Mouse (Mus musculus): ENCODE results near the gene Apex1.
"Not testable (repeated sequence)": the region's sequence is repeated elsewhere in the genome, so short reads cannot be mapped to it uniquely, and the experiment has no call there.

Apex1 gene

DNA sequence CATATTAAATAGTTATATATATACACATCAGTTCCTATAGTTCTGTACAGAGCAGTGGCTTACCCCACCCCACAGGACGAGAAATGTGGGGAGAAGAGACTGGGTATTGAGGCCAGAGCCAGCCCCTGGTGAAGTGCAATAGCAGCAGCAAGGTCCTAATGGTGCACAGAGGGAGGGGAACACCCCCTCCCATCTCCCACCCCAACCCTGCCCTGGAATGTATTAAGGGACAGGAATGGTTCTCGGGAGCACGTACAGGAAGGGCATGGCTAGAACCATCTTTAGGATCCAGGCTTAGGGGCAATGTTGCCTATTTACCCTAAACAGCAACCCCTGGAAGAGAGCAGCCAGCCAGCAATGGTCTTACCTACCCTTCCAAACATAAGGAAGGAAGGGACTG, 2.6 kb downstream of the Apex1 start:
- DNase-seq: no peak

- no peak for DNase-seq
Observed at GRCm38 (mm10) chr14:50929951-50930350, 5.2 kb downstream of the Apex1 start.

DNA sequence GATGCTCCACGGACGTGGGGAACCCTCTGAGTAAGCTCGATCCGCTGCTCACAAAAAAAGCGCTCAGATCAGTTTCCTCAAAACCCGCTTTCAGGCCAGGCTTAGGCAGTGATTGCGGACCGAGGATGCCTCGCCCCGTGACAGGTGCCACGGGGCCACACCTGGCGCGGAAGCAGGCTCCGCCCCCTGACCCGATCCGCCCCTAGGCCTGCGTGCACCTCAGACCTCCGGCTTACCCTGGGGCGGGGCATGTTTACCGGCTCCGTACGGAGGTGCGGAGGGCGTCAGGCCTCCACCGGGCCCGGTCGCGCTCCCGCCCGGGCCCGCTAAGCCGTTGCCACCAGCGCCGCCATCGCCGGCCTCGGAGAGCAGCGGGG, 5.6 kb downstream of the Apex1 start:
- DNase-seq: peak; percentile 61 to 78

- peak; percentile 100 for DNase-seq
Observed at GRCm38 (mm10) chr14:50930754-50931492, 6.2 kb downstream of the Apex1 start, which contains the start of the genes Pip4p1 and Pnp. TSS of gene Pip4p1 (minus strand) at chr14:50930856. TSS of gene Pnp (plus strand) at chr14:50931082.

DNA sequence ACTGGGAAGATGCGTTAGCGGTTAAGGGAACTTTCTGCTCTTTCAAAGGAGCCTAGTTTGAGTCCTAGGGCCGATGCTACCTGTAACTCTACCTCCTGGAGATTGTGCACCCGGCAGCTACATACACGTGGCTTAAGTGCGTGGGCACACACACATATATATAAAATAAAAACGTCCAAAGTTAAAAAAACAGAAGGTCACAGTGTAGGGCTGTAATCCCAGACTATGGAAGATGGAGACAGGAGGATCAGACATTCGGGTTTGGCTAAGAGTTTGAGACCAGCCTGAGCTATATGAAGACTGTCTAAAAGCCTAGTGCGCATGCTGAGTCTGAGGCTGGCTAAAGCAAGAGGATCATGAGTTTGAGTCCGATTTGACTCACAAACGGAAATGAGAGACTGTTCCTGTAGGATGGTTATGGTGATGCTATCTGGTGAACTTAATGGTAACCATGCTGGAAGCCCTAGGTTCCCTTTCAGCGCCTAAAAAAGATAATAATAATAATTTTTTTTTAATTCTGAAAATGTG, 6.8 kb downstream of the Apex1 start:
- no peak for DNase-seq

DNA sequence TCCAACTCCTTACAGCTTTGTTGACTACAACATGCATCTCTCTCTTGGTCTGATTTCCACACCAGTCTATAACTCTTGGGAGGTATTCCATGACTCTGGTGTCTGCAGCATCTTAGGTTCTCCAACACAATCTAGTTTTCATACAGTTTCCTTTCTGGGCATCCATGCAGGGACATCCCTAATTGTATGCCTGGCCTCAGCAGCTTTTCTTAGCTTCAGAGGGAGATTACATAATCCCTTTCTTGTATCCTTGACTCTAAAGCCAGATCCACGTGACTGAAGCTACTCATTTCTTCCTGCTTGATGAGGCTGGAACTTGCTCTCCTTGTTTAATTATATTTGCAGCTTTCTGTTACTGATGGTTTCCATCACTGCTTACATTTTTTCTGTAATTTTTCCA, 11.9 kb downstream of the Apex1 start:
- DNase-seq: no peak

- no peak for DNase-seq
Observed at GRCm38 (mm10) chr14:50938119-50938908, 13.5 kb downstream of the Apex1 start.

DNA sequence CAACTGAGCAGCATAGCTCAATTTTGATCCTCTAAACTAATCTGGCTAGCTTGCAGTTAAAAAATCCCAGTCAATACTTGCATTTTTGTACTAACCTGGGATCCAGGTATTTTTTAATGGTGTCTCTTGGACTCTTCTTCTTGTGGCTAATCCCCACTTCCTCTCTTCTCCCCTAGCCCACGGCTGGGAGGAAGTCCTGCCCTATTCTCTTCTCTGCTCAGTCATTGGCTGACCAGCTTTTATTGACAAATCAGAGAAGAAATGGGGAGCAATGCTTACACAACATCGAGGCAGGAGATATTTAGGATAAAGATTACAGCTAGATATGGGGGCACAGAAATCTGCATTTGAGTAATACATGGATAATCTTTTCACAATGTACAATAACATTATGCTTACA, 14.2 kb downstream of the Apex1 start:
- no peak for DNase-seq

- DNase-seq: peak; percentile 93 to 97
Observed at GRCm38 (mm10) chr14:50943932-50944667, 19.3 kb downstream of the Apex1 start, which contains the start of gene Gm49342. TSS of gene Gm49342 (plus strand) at chr14:50944517.

- not testable (repeated sequence) for DNase-seq
Observed at GRCm38 (mm10) chr14:50944668-50945033, 19.9 kb downstream of the Apex1 start.

DNA sequence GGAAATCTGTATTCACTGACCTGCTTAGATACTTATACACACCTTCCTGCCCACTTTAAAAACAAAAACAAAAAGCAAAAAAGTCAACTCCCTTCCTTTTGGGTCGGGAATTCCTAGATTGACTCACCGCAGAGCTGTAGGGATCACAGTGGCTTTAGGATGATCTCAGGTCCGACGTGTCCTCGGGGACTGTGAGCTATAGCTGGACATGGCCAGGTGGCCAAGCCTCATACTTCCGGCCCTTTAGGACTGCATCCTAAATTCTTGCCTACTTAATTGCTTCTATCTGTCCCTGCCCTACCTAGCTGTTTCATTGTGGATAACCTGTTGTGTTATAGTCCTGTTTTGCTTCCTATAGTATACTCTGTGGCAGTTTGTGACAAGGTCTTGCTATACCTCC, 20.3 kb downstream of the Apex1 start:
- not testable (repeated sequence) for DNase-seq

- DNase-seq: not testable (repeated sequence)
Observed at GRCm38 (mm10) chr14:50945526-50945925, 20.8 kb downstream of the Apex1 start.

- no peak for DNase-seq
Observed at GRCm38 (mm10) chr14:50955487-50955886, 30.7 kb downstream of the Apex1 start.

- DNase-seq: peak; percentile 72 to 82
Observed at GRCm38 (mm10) chr14:50955942-50956508, 31.3 kb downstream of the Apex1 start, which contains the start of gene Pnp2. TSS of gene Pnp2 (plus strand) at chr14:50955992.

DNA sequence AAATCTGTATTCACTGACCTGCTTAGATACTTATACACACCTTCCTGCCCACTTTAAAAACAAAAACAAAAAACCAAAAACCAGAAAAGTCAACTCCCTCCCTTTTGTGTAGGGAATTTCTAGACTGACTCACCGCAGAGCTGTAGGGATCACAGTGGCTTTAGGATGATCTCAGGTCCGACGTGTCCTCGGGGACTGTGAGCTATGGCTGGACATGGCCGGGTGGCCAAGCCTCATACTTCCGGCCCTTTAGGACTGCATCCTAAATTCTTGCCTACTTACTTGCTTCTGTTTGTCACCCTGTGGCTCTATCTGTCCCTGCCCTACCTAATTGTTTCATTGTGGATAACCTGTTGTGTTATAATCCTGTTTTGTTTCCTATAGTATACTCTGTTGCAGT, 32.0 kb downstream of the Apex1 start:
- DNase-seq: not testable (repeated sequence)

DNA sequence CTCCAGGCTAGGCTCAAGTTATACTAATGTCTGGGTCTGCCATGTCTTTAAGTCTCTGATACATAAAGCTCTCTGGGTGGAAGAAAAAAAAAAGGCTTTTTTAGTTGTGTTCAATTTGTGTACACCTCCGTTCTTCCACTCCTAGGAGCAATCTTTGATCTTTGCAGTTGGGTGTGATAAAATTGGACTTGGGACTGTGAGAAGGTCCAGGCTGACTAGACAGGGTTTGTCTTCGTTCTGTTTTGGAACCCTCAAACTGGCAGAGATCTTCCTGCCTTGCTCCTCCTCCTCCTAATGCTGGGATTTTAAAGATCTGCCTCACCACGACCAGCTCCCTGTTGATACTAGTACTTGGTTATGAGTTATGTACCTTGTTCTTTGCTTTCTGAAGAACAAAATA, 32.4 kb downstream of the Apex1 start:
- DNase-seq: not testable (repeated sequence)

DNA sequence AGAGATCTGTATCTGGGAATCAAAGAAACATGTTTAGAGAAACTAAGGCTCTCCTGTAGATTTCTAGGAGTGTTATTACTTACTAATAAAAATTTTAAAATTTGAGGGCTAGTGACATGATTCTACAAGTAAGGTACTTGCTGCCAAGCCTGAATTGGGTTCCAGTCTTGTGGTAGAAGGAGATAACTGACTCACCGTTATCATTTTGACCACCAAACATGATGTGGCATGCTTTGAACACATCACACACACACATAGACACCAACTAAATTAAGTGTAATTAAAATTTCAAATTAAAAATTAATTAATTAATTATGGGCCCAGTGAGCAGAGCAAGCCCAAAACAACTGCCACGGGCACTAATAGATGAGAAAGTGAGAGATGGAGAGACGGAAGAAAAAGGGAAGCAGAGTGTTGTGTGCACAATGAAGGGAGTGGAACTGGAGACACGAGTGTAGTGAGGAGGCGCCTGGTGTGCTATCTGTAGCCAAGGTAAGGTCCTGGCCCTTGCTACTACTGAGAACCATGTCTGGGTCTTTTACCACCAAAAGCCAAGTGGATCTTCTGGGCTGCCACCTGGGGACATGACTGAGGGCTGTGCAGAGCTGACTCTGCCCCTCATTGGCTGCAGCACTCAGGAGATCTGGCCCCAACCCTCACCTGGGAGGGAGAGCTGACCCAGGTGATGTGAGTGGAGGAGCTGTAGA, 33.7 kb downstream of the Apex1 start:
- DNase-seq: not testable (repeated sequence)

GRCm38 (mm10) chr14:50968216-50968980, 43.6 kb downstream of the Apex1 start:
- DNase-seq: no peak

- no peak for DNase-seq
Observed at GRCm38 (mm10) chr14:50969041-50969440, 44.3 kb downstream of the Apex1 start.

DNA sequence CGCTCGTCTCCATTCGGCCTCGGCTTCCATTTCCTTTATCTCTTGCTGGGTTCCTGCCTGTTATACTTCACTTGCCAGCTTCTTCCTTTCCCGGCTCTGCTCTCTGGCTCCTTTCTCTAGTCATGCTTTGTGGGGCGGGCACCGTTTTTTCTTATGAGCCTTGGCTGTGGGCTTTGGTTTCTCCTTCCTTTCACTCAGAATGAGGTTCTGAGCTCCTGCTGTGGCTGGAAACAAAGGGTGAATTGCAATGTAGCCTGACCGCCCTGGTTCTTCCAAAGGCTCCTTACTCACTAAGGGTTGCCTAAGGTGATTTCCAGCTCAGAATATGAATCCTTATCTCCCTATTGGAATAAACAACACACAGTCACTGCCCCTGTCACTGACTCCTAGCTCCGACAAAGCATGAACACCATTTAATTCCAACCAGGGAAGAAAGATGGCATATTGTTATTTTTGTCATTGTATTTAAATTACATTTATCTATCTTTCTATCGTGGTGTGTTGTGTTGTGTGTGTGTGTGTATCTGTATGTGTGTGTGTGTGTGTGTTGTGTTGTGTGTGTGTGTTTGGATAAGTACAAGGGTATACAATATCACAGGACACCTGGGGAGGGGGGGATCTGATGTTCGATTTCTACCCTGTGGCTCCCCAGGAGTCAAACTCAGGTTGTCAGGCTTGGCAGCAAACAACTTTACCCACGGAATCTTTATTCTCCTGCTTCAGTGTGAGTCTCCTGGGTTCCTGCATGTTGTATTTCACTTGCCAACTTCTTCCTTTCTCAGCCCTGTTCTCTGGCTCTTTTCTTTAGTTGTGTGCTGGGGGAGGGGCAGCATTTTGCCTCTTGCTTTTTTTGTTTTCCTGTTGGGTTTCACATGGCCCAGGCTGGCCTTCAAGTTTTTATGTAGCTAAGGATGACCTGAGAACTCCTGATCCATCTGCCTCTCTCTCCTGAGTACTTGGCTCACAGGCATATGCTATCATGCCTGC, 45.1 kb downstream of the Apex1 start:
- no peak for DNase-seq
